9 mouse cellular contexts compared by ENCODE assay signal in the genomic region with DNA sequence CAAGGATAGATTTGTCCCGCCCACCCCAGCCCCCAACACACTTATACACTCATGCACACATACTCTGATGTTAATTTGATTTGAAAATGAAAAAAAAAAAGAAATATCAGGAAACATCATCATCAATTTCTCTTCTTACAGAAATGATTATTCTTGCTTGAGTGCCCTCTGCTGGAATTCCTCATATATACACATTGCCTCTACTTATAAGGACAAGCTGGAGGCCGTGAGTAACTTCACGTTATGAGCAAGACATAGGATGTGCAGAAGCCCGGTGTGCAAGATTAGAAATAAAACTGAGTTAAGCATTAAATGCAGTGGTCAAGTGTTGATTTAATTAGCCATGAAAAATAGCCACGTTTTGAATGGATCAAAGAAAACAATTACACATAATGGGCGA. TPM values are rescaled to one million over a fixed set of nuclear protein-coding genes. Genes with fewer than 3 reads are reported as not detected.
DNase-seq lines count a peak whose midpoint lies in the region; ATAC-seq lines count a peak whose summit lies in the region.
"Had no signal": no experiment of that assay in that cellular context is flagged by ENCODE, and none has a peak within 500 bp of the region (broad histone marks: within the 10 kb centered on the region; RNA-seq: fewer than 3 reads in every experiment).

No protein-coding gene starts in this region.

- H3K4me1 ChIP-seq in hindbrain, embryonic 11.5 days (replicated peaks; ENCODE audit: control insufficient read depth, insufficient read depth, low read length), result no peaks in the 10 kb centered on the region
- H3K4me1 ChIP-seq in hindbrain, embryonic 16.5 days (ENCODE audit: control insufficient read depth, insufficient read depth, low read depth, low read length), result no peaks in the 10 kb centered on the region
- H3K4me1 ChIP-seq: hindbrain, embryonic 15.5 days had no signal

- no peak overlapping the region for H3K4me3 ChIP-seq in hindbrain, embryonic 11.5 days (ENCODE audit: low read depth, low read length)
- H3K4me3 ChIP-seq in hindbrain, embryonic 16.5 days (ENCODE audit: low read length), result no peak overlapping the region
- H3K4me3 ChIP-seq: hindbrain, embryonic 15.5 days had no signal

- no peaks in the 10 kb centered on the region for H3K36me3 ChIP-seq in hindbrain, embryonic 11.5 days (ENCODE audit: control insufficient read depth, insufficient read depth, low read length)
- no peaks in the 10 kb centered on the region for H3K36me3 ChIP-seq in hindbrain, embryonic 16.5 days (ENCODE audit: control insufficient read depth, insufficient read depth, low read length)
- H3K36me3 ChIP-seq: hindbrain, embryonic 15.5 days had no signal

- H3K4me2 ChIP-seq in hindbrain, embryonic 11.5 days (replicated peaks; ENCODE audit: low read depth, low read length), result no peak overlapping the region
- H3K4me2 ChIP-seq in hindbrain, embryonic 16.5 days (ENCODE audit: low read length), result no peak overlapping the region
- H3K4me2 ChIP-seq: hindbrain, embryonic 15.5 days had no signal

- DNase-seq in hindbrain, embryonic 11.5 days (ENCODE audit: low spot score), result peak; percentile 43
- DNase-seq in thymus, postnatal 14 days, result peak; percentile 14
- DNase-seq in thymus, postnatal 25 days, result no peak
- peak; percentile 31 for DNase-seq in fibroblast of lung, adult 2 months (ENCODE audit: low read depth)
- peak; percentile 6 for DNase-seq in retina, postnatal 7 days (ENCODE audit: low read depth, low spot score)
- DNase-seq in ovary, postnatal 10 days (ENCODE audit: low spot score), result no peak
- no peak for DNase-seq in testis, postnatal 10 days (ENCODE audit: low spot score)

- no peaks in the 10 kb centered on the region for H3K9me3 ChIP-seq in hindbrain, embryonic 11.5 days (ENCODE audit: control insufficient read depth, low read length)
- H3K9me3 ChIP-seq in hindbrain, embryonic 16.5 days (ENCODE audit: control insufficient read depth, low read length), result no peaks in the 10 kb centered on the region
- H3K9me3 ChIP-seq: hindbrain, embryonic 15.5 days had no signal

- no peaks in the 10 kb centered on the region for H3K27me3 ChIP-seq in hindbrain, embryonic 11.5 days (ENCODE audit: control insufficient read depth, insufficient read depth, low read length)
- no peaks in the 10 kb centered on the region for H3K27me3 ChIP-seq in hindbrain, embryonic 16.5 days (replicated peaks; ENCODE audit: control insufficient read depth, insufficient read depth, low read length)
- H3K27me3 ChIP-seq: hindbrain, embryonic 15.5 days had no signal

- WGBS in hindbrain, embryonic 11.5 days, result 62% methylated on average over 6 of the region's 6 CpGs
- 46% methylated on average over 6 of the region's 6 CpGs for WGBS in hindbrain, embryonic 16.5 days

- no peak overlapping the region for H3K27ac ChIP-seq in hindbrain, embryonic 11.5 days (ENCODE audit: low read depth, low read length)
- no peak overlapping the region for H3K27ac ChIP-seq in hindbrain, embryonic 16.5 days (ENCODE audit: low read depth, low read length)
- H3K27ac ChIP-seq: hindbrain, embryonic 15.5 days had no signal

- ATAC-seq in hindbrain, embryonic 11.5 days (ENCODE audit: low FRiP score), result no peak
- no peak for ATAC-seq in hindbrain, embryonic 16.5 days

- H3K9ac ChIP-seq in hindbrain, embryonic 11.5 days (ENCODE audit: low read depth, low read length), result no peak overlapping the region
- H3K9ac ChIP-seq in hindbrain, embryonic 16.5 days (ENCODE audit: low read depth, low read length), result no peak overlapping the region
- H3K9ac ChIP-seq: hindbrain, embryonic 15.5 days had no signal

RNA-seq across cellular contexts. Expression of gene Gm765, which starts 40.9 kb away (rescaled TPM):
- polyA plus RNA-seq in hindbrain, embryonic 11.5 days (2014; fragmentation: Nextera tagmentation; extraction: Ambion mirVana), result not detected in 2 replicates
- 0.05 and 0.12 TPM in 2 replicates for polyA plus RNA-seq in hindbrain, embryonic 16.5 days (2015; fragmentation: Nextera tagmentation; extraction: Ambion mirVana)

Comparison
In these comparisons a context has a peak if more than half of its experiments do, and no peak if none do; other contexts are left out.
1. DNase-seq: peak in hindbrain, embryonic 11.5 days (single experiment), thymus, postnatal 14 days (single experiment), fibroblast of lung, adult 2 months (single experiment) and retina, postnatal 7 days (single experiment); none in thymus, postnatal 25 days (single experiment), ovary, postnatal 10 days (single experiment) and testis, postnatal 10 days (single experiment).